Mouse (Mus musculus): Measurements from ENCODE around the gene Rnft1. TPM values are rescaled to one million over a fixed set of nuclear protein-coding genes. Genes with fewer than 3 reads are reported as not detected.

The Rnft1 gene
- polyA plus RNA-seq, 2 experiments: 3.2 to 15.9 TPM

DNA sequence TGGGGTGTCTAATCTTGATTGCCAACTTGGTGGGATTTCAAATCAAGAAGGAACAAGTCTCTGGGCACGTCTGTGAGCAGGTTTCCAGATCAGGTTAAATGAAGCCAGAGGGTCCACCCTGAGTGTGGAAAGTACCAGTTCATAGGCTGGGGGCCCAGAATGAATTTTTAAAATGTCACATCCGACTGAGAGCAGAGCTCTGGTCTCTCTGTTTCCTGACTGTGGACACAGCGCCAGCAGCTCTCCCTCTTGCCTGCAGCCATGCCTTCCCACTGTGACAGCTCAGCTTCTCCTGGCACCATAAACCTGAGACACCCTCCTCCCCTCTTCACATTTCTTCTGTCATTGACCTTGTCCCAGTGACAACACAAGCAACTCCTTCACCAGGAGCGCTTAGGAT is 15.5 kb upstream of the Rnft1 start:
- 53% methylated on average over 4 of the region's 4 CpGs for WGBS (ENCODE audit: insufficient replicate concordance)
- no peaks in the 10 kb centered on the region for H3K4me1 ChIP-seq (replicated peaks; ENCODE audit: control insufficient read depth in 2 of 2, insufficient read depth in 2 of 2, low read length in 1 of 2)
- H3K27ac ChIP-seq: no peak overlapping the region
- no peak for ATAC-seq (ENCODE audit: insufficient read depth)
- no peak overlapping the region for H3K4me3 ChIP-seq (ENCODE audit: insufficient read depth in 1 of 2, low read depth in 2 of 2, low read length in 2 of 2)
- no peak overlapping the region for H3K9ac ChIP-seq (replicated peaks)
- no peak for DNase-seq (ENCODE audit: low read depth in 3 of 3, low spot score in 3 of 3)
- TF ChIP-seq CTCF (IDR thresholded peaks at IDR 0.05; ENCODE audit: low read depth) (no peak), EP300 (IDR thresholded peaks at IDR 0.05; ENCODE audit: low read depth) (no peak)
- no peaks in the 10 kb centered on the region for H3K36me3 ChIP-seq (replicated peaks; ENCODE audit: control insufficient read depth, insufficient read depth, low read depth)
- no peaks in the 10 kb centered on the region for H3K27me3 ChIP-seq (ENCODE audit: control insufficient read depth, insufficient read depth, low read length)
- no peak overlapping the region for H3K4me2 ChIP-seq (ENCODE audit: low read depth)
- H3K9me3 ChIP-seq (ENCODE audit: control insufficient read depth, low read length): no peaks in the 10 kb centered on the region

DNA sequence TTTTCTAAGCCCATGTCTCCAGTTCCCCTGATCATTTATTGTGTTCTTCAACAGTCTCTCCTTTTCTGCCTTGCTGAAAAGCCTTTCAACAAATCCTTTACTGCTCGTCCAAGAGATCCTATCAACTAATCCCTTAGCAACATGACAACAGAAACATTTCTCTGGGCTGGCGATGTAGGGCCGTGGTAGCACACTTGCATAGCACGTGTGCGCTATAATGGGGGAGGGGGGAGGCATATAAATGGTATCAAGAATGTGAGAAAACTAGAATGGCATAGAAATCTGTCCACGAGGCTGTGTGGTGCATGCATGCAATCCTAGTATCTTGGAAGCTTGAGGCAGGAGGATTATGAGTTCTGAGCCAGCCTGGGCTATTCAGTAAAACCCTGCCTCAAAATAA is 12.7 kb upstream of the Rnft1 start:
- 62% methylated on average over 6 of the region's 6 CpGs for WGBS (ENCODE audit: insufficient replicate concordance)
- Histone ChIP-seq H3K36me3 (replicated peaks; ENCODE audit: control insufficient read depth, insufficient read depth, low read depth) (no peaks in the 10 kb centered on the region), H3K27ac (no peak overlapping the region), H3K4me2 (ENCODE audit: low read depth) (no peak overlapping the region), H3K4me1 (replicated peaks; ENCODE audit: control insufficient read depth in 2 of 2, insufficient read depth in 2 of 2, low read length in 1 of 2) (no peaks in the 10 kb centered on the region), H3K27me3 (ENCODE audit: control insufficient read depth, insufficient read depth, low read length) (no peaks in the 10 kb centered on the region), H3K4me3 (ENCODE audit: insufficient read depth in 1 of 2, low read depth in 2 of 2, low read length in 2 of 2) (no peak overlapping the region), H3K9ac (replicated peaks) (no peak overlapping the region), H3K9me3 (ENCODE audit: control insufficient read depth, low read length) (no peaks in the 10 kb centered on the region)
- TF ChIP-seq EP300 (IDR thresholded peaks at IDR 0.05; ENCODE audit: low read depth): no peak
- TF ChIP-seq CTCF (IDR thresholded peaks at IDR 0.05; ENCODE audit: low read depth): no peak
- DNase-seq (ENCODE audit: low read depth in 3 of 3, low spot score in 3 of 3) (no peak), ATAC-seq (ENCODE audit: insufficient read depth) (no peak)

DNA sequence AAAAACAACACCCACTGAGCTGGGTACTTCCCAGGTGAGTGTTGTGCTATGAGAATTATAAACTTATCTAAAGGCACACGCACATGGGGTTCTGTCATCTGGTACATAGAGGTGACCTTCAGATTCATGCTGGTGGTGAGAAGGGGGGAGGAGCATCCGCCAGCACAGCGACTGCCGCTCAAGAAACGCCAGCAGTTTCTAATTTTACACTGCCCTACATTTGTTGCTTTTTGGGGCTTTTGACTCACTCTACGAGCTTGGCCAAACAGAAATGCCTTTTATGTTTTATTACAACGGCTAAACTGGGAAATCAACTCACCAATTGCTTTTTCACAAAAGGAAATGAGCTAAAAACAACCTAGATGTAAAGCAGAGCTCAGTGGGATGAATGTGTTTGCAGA is 11.7 kb upstream of the Rnft1 start:
- peak overlapping the region; percentile 27; the same call in 1 of the 2 replicates for H3K4me2 ChIP-seq (ENCODE audit: low read depth)

DNA sequence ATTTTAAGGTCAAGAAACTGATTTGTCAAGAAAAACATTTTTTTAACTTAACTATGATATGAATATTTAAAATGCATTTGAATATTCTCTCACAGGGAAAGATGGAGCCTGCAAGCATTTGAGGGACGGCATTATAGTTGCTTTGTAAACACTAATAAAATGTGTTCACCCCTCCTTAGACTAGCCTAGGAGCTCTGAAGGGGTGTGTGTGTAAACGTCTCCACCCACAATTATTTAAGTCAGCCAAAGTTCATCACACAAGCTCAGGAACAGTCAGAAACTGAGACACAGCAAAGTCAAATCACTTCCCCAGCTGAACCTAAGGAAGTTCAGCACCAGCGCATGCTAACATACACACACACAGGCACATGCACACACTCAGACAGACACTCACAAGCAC is 10.9 kb upstream of the Rnft1 start:
- Histone ChIP-seq H3K36me3 (replicated peaks; ENCODE audit: control insufficient read depth, insufficient read depth, low read depth) (no peaks in the 10 kb centered on the region), H3K4me3 (ENCODE audit: insufficient read depth in 1 of 2, low read depth in 2 of 2, low read length in 2 of 2) (no peak overlapping the region), H3K4me2 (ENCODE audit: low read depth) (no peak overlapping the region), H3K4me1 (replicated peaks; ENCODE audit: control insufficient read depth in 2 of 2, insufficient read depth in 2 of 2, low read length in 1 of 2) (no peaks in the 10 kb centered on the region), H3K9me3 (ENCODE audit: control insufficient read depth, low read length) (no peaks in the 10 kb centered on the region), H3K9ac (replicated peaks) (no peak overlapping the region), H3K27me3 (ENCODE audit: control insufficient read depth, insufficient read depth, low read length) (no peaks in the 10 kb centered on the region), H3K27ac (no peak overlapping the region)
- ATAC-seq (ENCODE audit: insufficient read depth) (no peak), DNase-seq (ENCODE audit: low read depth in 3 of 3, low spot score in 3 of 3) (no peak)
- 61% methylated on average over 3 of the region's 3 CpGs for WGBS (ENCODE audit: insufficient replicate concordance)
- TF ChIP-seq EP300 (IDR thresholded peaks at IDR 0.05; ENCODE audit: low read depth) (no peak), CTCF (IDR thresholded peaks at IDR 0.05; ENCODE audit: low read depth) (no peak)

More for the DNA sequence above, 11.7 kb upstream of the Rnft1 start:
- TF ChIP-seq CTCF (IDR thresholded peaks at IDR 0.05; ENCODE audit: low read depth) (no peak), EP300 (IDR thresholded peaks at IDR 0.05; ENCODE audit: low read depth) (no peak)
- Histone ChIP-seq H3K27me3 (ENCODE audit: control insufficient read depth, insufficient read depth, low read length) (no peaks in the 10 kb centered on the region), H3K9me3 (ENCODE audit: control insufficient read depth, low read length) (no peaks in the 10 kb centered on the region), H3K9ac (replicated peaks) (no peak overlapping the region), H3K4me1 (replicated peaks; ENCODE audit: control insufficient read depth in 2 of 2, insufficient read depth in 2 of 2, low read length in 1 of 2) (no peaks in the 10 kb centered on the region), H3K36me3 (replicated peaks; ENCODE audit: control insufficient read depth, insufficient read depth, low read depth) (no peaks in the 10 kb centered on the region), H3K4me3 (ENCODE audit: insufficient read depth in 1 of 2, low read depth in 2 of 2, low read length in 2 of 2) (no peak overlapping the region), H3K27ac (no peak overlapping the region)
- WGBS (ENCODE audit: insufficient replicate concordance): 28% methylated on average over 7 of the region's 7 CpGs
- ATAC-seq (ENCODE audit: insufficient read depth): no peak
- no peak for DNase-seq (ENCODE audit: low read depth in 3 of 3, low spot score in 3 of 3)

DNA sequence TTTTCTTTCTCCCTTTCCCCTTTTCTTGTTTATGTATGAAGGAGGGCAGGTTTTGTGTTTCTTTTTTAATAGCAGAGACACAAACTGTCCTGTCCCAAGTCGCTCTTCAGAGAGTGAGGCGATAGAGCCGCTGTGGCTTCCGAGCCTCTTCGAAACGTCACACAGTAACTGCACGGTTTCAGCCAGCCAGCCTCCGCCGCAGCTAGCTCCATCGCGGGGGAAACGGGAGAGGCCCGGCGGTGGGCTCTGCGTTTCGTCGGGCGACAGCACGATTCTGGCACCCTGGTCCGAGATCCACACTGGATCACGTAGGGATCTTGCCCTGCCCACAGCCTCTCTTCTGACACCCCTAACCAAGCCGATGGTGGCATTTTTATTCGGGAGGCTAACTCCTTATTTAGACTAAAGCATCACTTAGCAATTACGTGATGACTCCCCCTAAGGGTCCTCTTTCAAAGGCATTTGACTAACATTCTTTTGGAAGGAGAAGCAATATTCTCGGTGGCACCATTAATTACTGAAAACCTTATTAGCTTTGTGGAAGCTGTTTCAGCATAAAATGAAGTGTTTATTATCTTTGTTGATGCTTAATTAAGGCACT is 553 bp downstream of the Rnft1 start:
- under 1% methylated on average over 25 of the region's 25 CpGs for WGBS (ENCODE audit: insufficient replicate concordance)
- peak overlapping the region; percentile 89 for H3K4me2 ChIP-seq (ENCODE audit: low read depth)

More for the DNA sequence above, 553 bp downstream of the Rnft1 start:
- Histone ChIP-seq H3K9ac (replicated peaks) (peak overlapping the region; percentile 82), H3K36me3 (replicated peaks; ENCODE audit: control insufficient read depth, insufficient read depth, low read depth) (peaks cover 4% of the 10 kb centered on the region; the same call in 1 of the 2 replicates), H3K9me3 (ENCODE audit: control insufficient read depth, low read length) (no peaks in the 10 kb centered on the region), H3K27me3 (ENCODE audit: control insufficient read depth, insufficient read depth, low read length) (no peaks in the 10 kb centered on the region), H3K27ac (no peak overlapping the region; the same call in 1 of the 2 replicates), H3K4me1 (replicated peaks; ENCODE audit: control insufficient read depth in 2 of 2, insufficient read depth in 2 of 2, low read length in 1 of 2) (peaks cover 5 to 10% of the 10 kb centered on the region in 2 experiments; a peak in 3 of 4 replicates), H3K4me3 (ENCODE audit: insufficient read depth in 1 of 2, low read depth in 2 of 2, low read length in 2 of 2) (peak overlapping the region; percentile 67 to 80)
- TF ChIP-seq CTCF (IDR thresholded peaks at IDR 0.05; ENCODE audit: low read depth) (no peak), EP300 (IDR thresholded peaks at IDR 0.05; ENCODE audit: low read depth) (no peak)
- DNase-seq (ENCODE audit: low read depth in 3 of 3, low spot score in 3 of 3) (peak in 2 of 3 experiments; percentile 13 to 37), ATAC-seq (ENCODE audit: insufficient read depth) (peak; percentile 50)
